Mouse (Mus musculus): ENCODE results near the gene Tbc1d16. TPM values are rescaled to one million over a fixed set of nuclear protein-coding genes. Genes with fewer than 3 reads are reported as not detected.

The Tbc1d16 gene
- polyA plus RNA-seq, 1 experiment from 2014 or later: 13.6 TPM

Small RNA genes within 50 kb of the gene (microRNA-seq; reads per million reads assigned to microRNA genes)
- gene Mir6934: 1.5 reads per million

Other genes with a start within 250 kb of the Tbc1d16 start
- gene Enpp7, start 240.3 kb downstream of the Tbc1d16 start, polyA plus RNA-seq (2015; fragmentation: Nextera tagmentation; extraction: Ambion mirVana): not detected in 2 replicates
- 15.2 and 16.5 TPM in 2 replicates for gene Cbx2, start 205.5 kb downstream of the Tbc1d16 start, polyA plus RNA-seq (2015; fragmentation: Nextera tagmentation; extraction: Ambion mirVana)
- 5.8 and 6.4 TPM in 2 replicates for gene Cbx8, start 187.5 kb downstream of the Tbc1d16 start, polyA plus RNA-seq (2015; fragmentation: Nextera tagmentation; extraction: Ambion mirVana)
- 8.5 and 10.1 TPM in 2 replicates for gene Cbx4, start 142.3 kb downstream of the Tbc1d16 start, polyA plus RNA-seq (2015; fragmentation: Nextera tagmentation; extraction: Ambion mirVana)
- gene Ccdc40, start 73 bp upstream of the Tbc1d16 start, polyA plus RNA-seq (2015; fragmentation: Nextera tagmentation; extraction: Ambion mirVana): 2.3 and 2.4 TPM in 2 replicates
- gene Gaa, start 39.4 kb upstream of the Tbc1d16 start, polyA plus RNA-seq (2015; fragmentation: Nextera tagmentation; extraction: Ambion mirVana): 74.7 and 85.1 TPM in 2 replicates
- gene Eif4a3, start 71.6 kb upstream of the Tbc1d16 start, polyA plus RNA-seq (2015; fragmentation: Nextera tagmentation; extraction: Ambion mirVana): 272 and 284 TPM in 2 replicates
- 3.2 and 5.1 TPM in 2 replicates for gene Card14, start 79.3 kb upstream of the Tbc1d16 start, polyA plus RNA-seq (2015; fragmentation: Nextera tagmentation; extraction: Ambion mirVana)
- gene Sgsh, start 127.0 kb upstream of the Tbc1d16 start, polyA plus RNA-seq (2015; fragmentation: Nextera tagmentation; extraction: Ambion mirVana): 6.7 and 7.5 TPM in 2 replicates
- gene Slc26a11, start 127.1 kb upstream of the Tbc1d16 start, polyA plus RNA-seq (2015; fragmentation: Nextera tagmentation; extraction: Ambion mirVana): 9.9 and 10.5 TPM in 2 replicates
- 6.6 and 7.3 TPM in 2 replicates for gene Rnf213, start 164.6 kb upstream of the Tbc1d16 start, polyA plus RNA-seq (2015; fragmentation: Nextera tagmentation; extraction: Ambion mirVana)